Mouse (Mus musculus) forebrain, embryonic 12.5 days (tissue): ENCODE measurements at regions not wholly inside any gene's neighbourhood (a gene's known extent, or its start where the extent isn't known, plus 50 kb on each side); places are given as distances from the start of the nearest gene placed in this dataset.

Experiments used
- ATAC-seq: fragments of 200-750 bp; cut with Nextera tagmentation; 2 replicates; pipeline ENCODE4 v1.8.0; 2017; ENCODE audit warnings: moderate TSS enrichment; ENCODE audit not compliant: low FRiP score
- H3K27ac ChIP-seq: fragments of 300-500 bp; sonication (generic); 2 replicates; pipeline ENCODE4 v1.5.1; 2016; ENCODE audit warnings: mild to moderate bottlenecking
- H3K27me3 ChIP-seq: fragments of 300-500 bp; sonication (generic); 2 replicates; pipeline ENCODE4 v1.6.1; 2016; ENCODE audit warnings: mild to moderate bottlenecking
- H3K36me3 ChIP-seq: fragments of 300-500 bp; sonication (generic); replicated peaks from 2 replicates; pipeline ENCODE4 v1.6.1; 2016; ENCODE audit warnings: mild to moderate bottlenecking
- H3K4me1 ChIP-seq: fragments of 300-500 bp; sonication (generic); 2 replicates; pipeline ENCODE4 v1.6.1; 2016
- H3K4me2 ChIP-seq: fragments of 300-500 bp; sonication (generic); 2 replicates; pipeline ENCODE4 v1.6.1; 2016; ENCODE audit warnings: mild to moderate bottlenecking, moderate library complexity
- H3K4me3 ChIP-seq: fragments of 300-500 bp; sonication (generic); replicated peaks from 2 replicates; pipeline ENCODE4 v1.5.1; 2016; ENCODE audit warnings: mild to moderate bottlenecking
- H3K9ac ChIP-seq: fragments of 300-500 bp; sonication (generic); 2 replicates; pipeline ENCODE4 v1.6.1; 2016; ENCODE audit warnings: mild to moderate bottlenecking
- H3K9me3 ChIP-seq: fragments of 300-500 bp; sonication (generic); 2 replicates; pipeline ENCODE4 v1.6.1; 2016
- WGBS: fragments of 180-500 bp; shearing (Covaris S2); methylation state at CpG from one replicate; pipeline ENCODE4 v1.1.7; 2016; 5-methylcytosine and 5-hydroxymethylcytosine counted together

DNA sequence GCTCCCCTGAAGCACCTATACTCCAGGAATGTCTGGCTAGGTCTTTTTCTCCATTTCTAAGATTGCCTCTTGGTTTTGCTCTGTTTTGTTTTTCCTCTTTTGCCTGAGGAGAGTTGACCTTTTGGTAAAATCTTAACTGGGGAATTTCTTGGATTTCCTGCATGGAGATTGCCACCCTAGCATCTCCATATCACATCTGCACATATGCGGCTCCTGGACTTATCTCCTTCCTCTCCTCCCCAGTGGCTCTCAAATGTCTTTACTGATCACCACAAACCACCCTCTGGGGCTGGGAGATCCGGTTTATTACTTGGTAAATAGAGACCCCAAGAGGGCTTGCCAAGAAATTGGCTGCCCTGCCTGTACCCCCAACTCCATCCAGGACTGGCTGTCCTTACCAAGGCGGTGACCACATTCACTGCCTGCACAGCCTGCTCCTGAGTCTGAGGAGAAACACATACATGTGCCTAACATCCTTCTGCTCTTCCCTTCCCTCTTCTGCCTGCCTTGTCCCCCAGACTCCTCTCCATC lies 87.3 kb downstream of the Psmg1 start:
- Histone ChIP-seq H3K27me3 (no peaks in the 10 kb centered on the region), H3K36me3 (no peaks in the 10 kb centered on the region), H3K9me3 (no peaks in the 10 kb centered on the region), H3K4me3 (no peak overlapping the region), H3K27ac (no peak overlapping the region), H3K9ac (no peak overlapping the region), H3K4me2 (no peak overlapping the region), H3K4me1 (no peaks in the 10 kb centered on the region)
- no peak for ATAC-seq
- WGBS = 82% methylated on average over 3 of the region's 3 CpGs

DNA sequence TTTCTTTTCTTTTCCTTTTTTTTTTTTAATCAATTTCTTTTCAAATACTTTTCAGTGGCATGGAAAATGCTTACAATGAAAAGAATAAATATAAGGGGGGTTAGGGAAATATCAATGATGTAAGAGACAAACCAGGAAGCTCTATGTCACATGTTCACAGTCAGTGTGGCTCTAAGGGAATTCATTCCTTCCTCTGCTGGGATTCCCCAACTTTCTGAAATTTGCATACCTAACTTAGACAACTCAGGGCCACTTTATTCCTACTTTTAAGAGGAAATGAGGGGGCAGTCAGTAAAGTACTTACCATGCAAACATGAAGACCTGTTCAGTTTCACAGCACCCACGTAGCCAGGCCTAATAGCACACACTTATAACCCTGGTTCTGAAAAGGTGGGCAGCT lies 88.6 kb downstream of the Psmg1 start:
- WGBS = 90% methylated on average over 1 of the region's 1 CpGs
- Histone ChIP-seq H3K9ac (no peak overlapping the region), H3K4me3 (no peak overlapping the region), H3K4me1 (no peaks in the 10 kb centered on the region), H3K9me3 (no peaks in the 10 kb centered on the region), H3K36me3 (no peaks in the 10 kb centered on the region), H3K4me2 (no peak overlapping the region), H3K27ac (no peak overlapping the region), H3K27me3 (no peaks in the 10 kb centered on the region)
- ATAC-seq = no peak

DNA sequence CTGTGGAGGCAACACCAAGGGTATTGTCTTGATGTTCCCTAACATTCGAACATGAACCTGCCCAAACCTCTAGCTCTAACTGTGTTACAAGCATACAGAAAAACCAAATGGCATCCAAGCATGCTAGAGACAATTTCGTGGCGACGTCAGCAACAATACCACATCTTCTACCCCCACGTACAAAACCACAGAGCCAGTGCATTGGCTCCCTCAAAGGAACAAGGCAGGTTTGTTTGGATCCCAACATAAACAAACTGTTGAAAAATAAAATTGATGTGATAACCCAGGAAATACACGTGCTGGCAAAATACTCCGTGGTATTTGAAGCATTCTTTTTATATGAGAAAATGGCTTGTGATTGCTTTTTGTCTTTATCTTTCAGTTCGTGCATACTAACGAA lies 89.4 kb downstream of the Psmg1 start:
- no peak overlapping the region for H3K4me2 ChIP-seq
- H3K27me3 ChIP-seq = no peaks in the 10 kb centered on the region
- ATAC-seq = no peak
- no peaks in the 10 kb centered on the region for H3K36me3 ChIP-seq
- no peak overlapping the region for H3K27ac ChIP-seq
- H3K4me1 ChIP-seq = no peaks in the 10 kb centered on the region
- 82% methylated on average over 9 of the region's 9 CpGs for WGBS
- H3K4me3 ChIP-seq = no peak overlapping the region
- no peaks in the 10 kb centered on the region for H3K9me3 ChIP-seq
- no peak overlapping the region for H3K9ac ChIP-seq

DNA sequence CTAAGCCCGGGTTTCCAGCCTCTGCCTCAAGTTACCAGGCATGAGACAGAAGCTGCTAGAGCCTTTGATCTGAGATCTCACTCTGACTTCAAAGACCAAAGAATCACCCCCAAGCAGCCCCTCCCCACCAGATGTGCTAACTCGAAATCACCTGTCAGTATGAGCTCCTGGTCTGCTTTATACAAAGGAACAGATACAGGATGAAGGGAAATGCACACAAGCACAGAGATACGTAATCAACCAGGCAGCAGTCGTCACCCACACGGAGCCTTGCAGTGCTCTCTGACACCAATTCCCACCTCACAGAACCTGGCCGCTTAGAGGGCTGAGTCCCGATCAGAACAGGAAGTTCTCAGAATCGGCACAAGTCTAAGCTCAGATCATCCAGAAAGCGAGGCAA lies 90.6 kb downstream of the Psmg1 start:
- Histone ChIP-seq H3K4me3 (no peak overlapping the region), H3K4me2 (no peak overlapping the region), H3K27me3 (no peaks in the 10 kb centered on the region), H3K9ac (no peak overlapping the region), H3K9me3 (no peaks in the 10 kb centered on the region), H3K27ac (no peak overlapping the region), H3K36me3 (no peaks in the 10 kb centered on the region), H3K4me1 (no peaks in the 10 kb centered on the region)
- no peak for ATAC-seq
- 91% methylated on average over 9 of the region's 9 CpGs for WGBS

DNA sequence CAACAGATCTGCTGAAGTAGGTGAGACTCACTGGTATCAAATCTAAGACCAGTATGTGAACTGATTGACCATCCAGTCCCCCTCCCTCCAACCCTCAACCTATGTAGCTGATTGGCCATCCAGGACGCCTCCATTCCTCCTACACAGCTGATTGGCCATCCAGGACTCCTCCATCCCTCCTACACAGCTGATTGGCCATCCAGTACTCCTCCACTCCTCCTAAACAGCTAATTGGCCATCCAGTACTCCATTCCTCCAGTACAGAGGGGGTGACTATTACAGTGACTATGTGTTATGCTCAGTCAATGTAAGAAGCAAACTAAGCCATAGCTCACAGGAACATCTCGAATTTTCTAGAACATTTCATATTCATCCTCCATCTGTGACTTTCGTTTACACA lies 91.1 kb downstream of the Psmg1 start:
- Histone ChIP-seq H3K36me3 (no peaks in the 10 kb centered on the region), H3K27ac (no peak overlapping the region), H3K4me3 (no peak overlapping the region), H3K9me3 (no peaks in the 10 kb centered on the region), H3K9ac (no peak overlapping the region), H3K27me3 (no peaks in the 10 kb centered on the region), H3K4me2 (no peak overlapping the region), H3K4me1 (no peaks in the 10 kb centered on the region)
- 79% methylated on average over 3 of the region's 3 CpGs for WGBS
- ATAC-seq = no peak

DNA sequence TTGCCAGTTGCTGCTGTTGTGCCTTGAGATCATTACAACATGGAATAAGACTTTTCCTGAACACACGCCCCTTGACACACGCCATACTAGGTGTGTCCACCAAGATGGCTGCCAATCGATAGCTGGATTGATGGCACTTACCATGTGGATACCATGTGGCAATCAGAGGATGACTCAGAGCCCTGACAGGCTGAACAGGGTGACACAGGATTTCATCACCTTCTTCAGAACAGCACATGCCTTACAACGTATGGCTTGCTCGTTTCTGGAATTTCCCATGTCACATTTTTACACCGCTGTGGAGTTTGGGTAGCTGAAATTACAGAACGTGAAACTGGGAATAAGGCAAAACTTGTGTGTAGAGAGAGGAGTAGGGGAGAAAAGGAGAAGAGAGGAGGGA lies 92.9 kb downstream of the Psmg1 start:
- 90% methylated on average over 7 of the region's 7 CpGs for WGBS
- no peaks in the 10 kb centered on the region for H3K4me1 ChIP-seq
- no peak overlapping the region for H3K4me3 ChIP-seq
- H3K36me3 ChIP-seq = no peaks in the 10 kb centered on the region
- no peaks in the 10 kb centered on the region for H3K27me3 ChIP-seq
- no peak overlapping the region for H3K27ac ChIP-seq
- H3K4me2 ChIP-seq = no peak overlapping the region
- H3K9ac ChIP-seq = no peak overlapping the region
- ATAC-seq = no peak
- no peaks in the 10 kb centered on the region for H3K9me3 ChIP-seq

DNA sequence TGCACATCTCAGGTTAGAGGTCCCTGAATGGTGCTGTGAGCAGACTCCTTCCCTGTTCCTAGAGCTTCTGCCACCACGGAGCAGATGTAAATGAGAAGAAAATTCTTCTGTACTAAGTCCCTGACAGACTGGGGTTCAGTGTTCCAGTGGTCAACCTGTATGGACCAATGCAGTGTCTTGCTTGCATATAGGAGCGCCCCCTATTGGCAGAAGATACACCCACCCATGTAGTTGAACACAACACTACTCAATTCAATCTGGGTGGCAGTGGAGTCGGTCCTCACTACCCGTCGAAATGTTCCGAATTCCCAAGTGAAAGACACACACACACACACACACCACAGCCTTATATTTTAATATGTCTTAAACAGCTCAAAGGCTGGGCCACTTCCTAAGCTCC lies 94.6 kb downstream of the Psmg1 start:
- Histone ChIP-seq H3K9ac (no peak overlapping the region), H3K4me3 (no peak overlapping the region), H3K4me2 (no peak overlapping the region), H3K27ac (no peak overlapping the region), H3K27me3 (no peaks in the 10 kb centered on the region), H3K9me3 (no peaks in the 10 kb centered on the region), H3K4me1 (no peaks in the 10 kb centered on the region), H3K36me3 (no peaks in the 10 kb centered on the region)
- ATAC-seq = no peak
- WGBS = 72% methylated on average over 6 of the region's 6 CpGs

DNA sequence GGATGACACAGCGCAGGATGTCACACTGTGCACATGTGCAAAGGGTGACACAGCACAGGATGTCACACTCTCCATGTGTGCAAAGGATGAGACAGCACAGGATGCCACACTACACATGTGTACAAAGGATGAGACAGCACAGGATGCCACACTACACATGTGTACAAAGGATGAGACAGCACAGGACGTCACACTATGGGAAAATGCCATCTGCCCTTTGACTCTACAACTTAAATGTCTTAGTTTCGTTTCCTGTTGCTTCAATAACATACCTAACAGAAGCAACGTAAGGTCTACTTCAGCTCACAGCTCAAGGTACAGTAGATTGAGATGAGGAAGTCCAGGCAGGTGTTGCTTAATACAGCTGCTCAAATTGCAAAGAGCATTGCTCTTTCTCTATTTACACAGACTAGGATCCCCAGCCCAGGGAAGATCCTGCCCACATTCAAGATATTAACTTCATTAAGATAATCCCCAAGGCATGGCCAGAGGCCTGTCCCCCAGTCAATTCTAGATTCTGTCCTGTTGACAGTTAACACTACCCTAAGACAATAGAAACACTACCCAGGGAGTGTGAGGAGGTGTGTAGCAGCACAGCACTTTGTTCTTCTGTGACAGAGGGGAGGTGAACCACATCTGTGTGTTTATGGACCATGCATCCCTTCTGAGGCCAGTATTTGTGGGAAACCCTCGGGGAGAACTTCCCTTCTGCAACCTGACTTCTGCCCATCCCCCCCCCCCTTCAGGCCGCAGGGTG lies 97.0 kb downstream of the Psmg1 start:
- no peaks in the 10 kb centered on the region for H3K4me1 ChIP-seq
- H3K9me3 ChIP-seq = no peaks in the 10 kb centered on the region
- no peak overlapping the region for H3K4me3 ChIP-seq
- H3K9ac ChIP-seq = no peak overlapping the region
- no peak for ATAC-seq
- H3K36me3 ChIP-seq = no peaks in the 10 kb centered on the region
- no peak overlapping the region for H3K4me2 ChIP-seq
- no peak overlapping the region for H3K27ac ChIP-seq
- no peaks in the 10 kb centered on the region for H3K27me3 ChIP-seq
- WGBS = 80% methylated on average over 6 of the region's 6 CpGs

DNA sequence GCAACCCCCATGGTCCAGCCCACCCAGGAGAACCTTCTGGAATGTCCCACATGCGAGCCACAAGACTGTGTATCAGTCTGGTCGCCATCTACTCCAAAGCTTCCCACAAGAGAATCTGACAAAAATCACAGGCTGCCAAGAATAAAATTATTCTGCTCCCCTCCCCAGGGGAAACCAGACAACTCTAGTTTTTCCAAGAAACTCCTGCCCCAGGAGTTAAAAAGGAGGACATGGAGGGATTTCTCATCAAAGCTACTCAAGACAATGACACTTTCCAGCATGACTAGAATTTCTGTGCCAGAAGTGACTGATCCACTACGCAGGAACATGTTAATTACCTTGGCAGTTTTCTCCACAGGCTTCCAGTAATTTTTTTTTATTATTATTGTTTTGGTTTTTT lies 98.4 kb downstream of the Psmg1 start:
- H3K4me1 ChIP-seq = no peaks in the 10 kb centered on the region
- H3K9ac ChIP-seq = no peak overlapping the region
- no peak for ATAC-seq
- no peaks in the 10 kb centered on the region for H3K9me3 ChIP-seq
- no peak overlapping the region for H3K4me2 ChIP-seq
- H3K27ac ChIP-seq = no peak overlapping the region
- 89% methylated on average over 3 of the region's 3 CpGs for WGBS
- H3K4me3 ChIP-seq = no peak overlapping the region
- no peaks in the 10 kb centered on the region for H3K36me3 ChIP-seq
- H3K27me3 ChIP-seq = no peaks in the 10 kb centered on the region

DNA sequence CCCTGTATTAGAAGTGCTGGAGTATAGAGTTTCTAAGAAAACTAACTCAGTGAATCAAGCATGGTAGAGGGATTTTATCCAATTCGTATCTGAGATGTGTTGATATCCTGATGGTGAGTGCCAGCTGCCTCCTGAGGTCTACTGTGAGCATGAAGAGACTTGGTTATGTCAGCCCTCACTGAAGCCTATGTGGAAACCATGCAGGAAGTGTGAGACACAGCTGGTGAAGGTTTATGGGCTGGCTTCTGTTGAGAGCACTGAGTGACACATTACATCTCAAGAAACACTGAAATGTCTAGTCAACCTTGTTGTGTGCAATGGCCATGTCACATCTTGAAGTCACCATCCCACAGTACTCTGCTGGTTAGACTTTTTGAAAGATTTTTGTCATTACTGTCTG lies 104.6 kb downstream of the Psmg1 start:
- Histone ChIP-seq H3K9ac (no peak overlapping the region), H3K4me1 (no peaks in the 10 kb centered on the region), H3K9me3 (no peaks in the 10 kb centered on the region), H3K4me2 (no peak overlapping the region), H3K27ac (no peak overlapping the region), H3K36me3 (no peaks in the 10 kb centered on the region), H3K4me3 (no peak overlapping the region), H3K27me3 (no peaks in the 10 kb centered on the region)
- ATAC-seq = no peak
- 83% methylated on average over 1 of the region's 1 CpGs for WGBS

DNA sequence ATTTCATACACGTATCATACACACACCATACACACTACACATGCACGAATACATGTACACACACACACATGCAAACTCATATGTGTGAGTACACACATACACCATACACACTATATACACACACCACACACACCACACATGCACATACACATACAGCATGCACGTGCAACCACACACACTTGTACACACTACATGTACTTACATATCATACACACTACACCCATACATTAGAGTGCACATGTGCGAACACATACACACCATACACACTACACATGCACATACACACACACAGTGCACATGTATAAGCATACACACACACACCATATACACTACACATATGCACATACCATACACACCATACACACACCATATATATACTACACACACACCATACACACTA lies 117.5 kb downstream of the Psmg1 start:
- no peaks in the 10 kb centered on the region; the same call in 1 of the 2 replicates for H3K27me3 ChIP-seq
- H3K4me1 ChIP-seq = no peaks in the 10 kb centered on the region
- no peak overlapping the region for H3K4me2 ChIP-seq
- no peak for ATAC-seq
- H3K4me3 ChIP-seq = no peak overlapping the region
- no peak overlapping the region for H3K27ac ChIP-seq
- H3K9me3 ChIP-seq = no peaks in the 10 kb centered on the region
- H3K9ac ChIP-seq = no peak overlapping the region
- WGBS = 94% methylated on average over 4 of the region's 4 CpGs
- no peaks in the 10 kb centered on the region for H3K36me3 ChIP-seq

DNA sequence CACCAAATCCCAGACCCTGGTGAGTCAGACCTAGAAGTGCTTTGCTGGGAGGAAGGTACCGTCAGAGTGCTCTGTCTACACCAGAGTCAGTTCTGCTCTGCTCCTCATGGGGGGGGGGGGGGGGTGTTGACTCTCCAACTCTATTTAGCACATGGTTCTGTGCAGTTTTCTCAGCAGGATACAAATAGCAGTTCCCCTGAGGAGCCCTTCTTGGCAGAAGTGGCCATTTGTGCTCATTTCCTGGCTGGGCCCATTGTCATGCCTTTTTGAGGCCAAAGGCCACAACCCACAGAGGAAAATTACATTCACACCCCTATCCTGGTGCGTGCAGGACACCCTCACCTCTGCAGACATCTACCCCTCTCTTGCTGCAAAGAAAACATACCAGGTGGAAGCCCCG lies 118.3 kb downstream of the Psmg1 start:
- WGBS = 85% methylated on average over 3 of the region's 3 CpGs
- H3K4me2 ChIP-seq = no peak overlapping the region
- no peaks in the 10 kb centered on the region for H3K4me1 ChIP-seq
- H3K9ac ChIP-seq = no peak overlapping the region
- H3K27ac ChIP-seq = no peak overlapping the region
- ATAC-seq = no peak
- H3K27me3 ChIP-seq = no peaks in the 10 kb centered on the region; the same call in 1 of the 2 replicates
- no peaks in the 10 kb centered on the region for H3K36me3 ChIP-seq
- no peak overlapping the region for H3K4me3 ChIP-seq
- no peaks in the 10 kb centered on the region for H3K9me3 ChIP-seq

DNA sequence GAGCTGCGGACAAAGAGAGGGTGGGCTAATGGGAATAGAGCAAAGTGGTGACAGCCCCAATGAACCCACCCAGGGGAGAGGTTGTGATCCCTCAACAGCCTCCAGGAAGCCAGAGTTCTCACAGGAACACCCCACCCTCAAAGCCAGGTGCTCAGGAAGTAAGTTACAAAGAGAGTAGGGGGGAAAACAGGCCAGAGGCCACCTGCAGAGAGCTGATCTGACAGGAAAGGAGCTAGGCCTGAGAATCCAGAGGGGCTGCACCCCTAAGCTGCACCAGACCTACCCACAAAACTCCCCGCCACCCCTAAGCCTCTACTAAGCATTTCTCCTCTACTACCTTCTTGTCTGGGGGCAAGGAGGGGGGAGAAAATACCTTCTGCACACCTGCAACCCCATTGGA lies 120.5 kb downstream of the Psmg1 start:
- Histone ChIP-seq H3K9me3 (no peaks in the 10 kb centered on the region), H3K9ac (no peak overlapping the region), H3K27me3 (no peaks in the 10 kb centered on the region; the same call in 1 of the 2 replicates), H3K36me3 (no peaks in the 10 kb centered on the region), H3K4me3 (no peak overlapping the region), H3K4me1 (no peaks in the 10 kb centered on the region), H3K27ac (no peak overlapping the region), H3K4me2 (no peak overlapping the region)
- 87% methylated on average over 2 of the region's 2 CpGs for WGBS
- ATAC-seq = no peak
